Mouse (Mus musculus): ENCODE data around the gene Syap1.

The Syap1 gene

DNA sequence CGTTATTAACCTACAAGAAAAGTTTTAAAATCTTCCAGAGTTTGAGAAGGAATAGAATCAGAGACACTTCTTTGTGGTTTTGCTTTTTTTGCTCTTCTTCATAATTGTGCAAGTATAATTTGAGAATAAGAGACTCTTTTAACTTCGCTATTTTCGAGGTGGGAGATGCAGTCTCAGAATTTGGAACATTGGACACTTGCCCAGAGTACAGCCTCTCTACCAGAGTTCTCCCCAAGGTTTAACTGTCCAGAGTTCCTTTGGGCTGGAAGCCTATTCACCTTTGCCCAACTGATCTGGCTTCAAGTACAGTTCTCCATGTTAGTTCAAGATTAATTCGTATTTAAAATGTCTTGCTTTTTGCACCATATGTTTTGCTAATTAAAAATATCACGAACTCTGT lies 58.5 kb downstream of the Syap1 start:
- DNase-seq = no peak

DNA sequence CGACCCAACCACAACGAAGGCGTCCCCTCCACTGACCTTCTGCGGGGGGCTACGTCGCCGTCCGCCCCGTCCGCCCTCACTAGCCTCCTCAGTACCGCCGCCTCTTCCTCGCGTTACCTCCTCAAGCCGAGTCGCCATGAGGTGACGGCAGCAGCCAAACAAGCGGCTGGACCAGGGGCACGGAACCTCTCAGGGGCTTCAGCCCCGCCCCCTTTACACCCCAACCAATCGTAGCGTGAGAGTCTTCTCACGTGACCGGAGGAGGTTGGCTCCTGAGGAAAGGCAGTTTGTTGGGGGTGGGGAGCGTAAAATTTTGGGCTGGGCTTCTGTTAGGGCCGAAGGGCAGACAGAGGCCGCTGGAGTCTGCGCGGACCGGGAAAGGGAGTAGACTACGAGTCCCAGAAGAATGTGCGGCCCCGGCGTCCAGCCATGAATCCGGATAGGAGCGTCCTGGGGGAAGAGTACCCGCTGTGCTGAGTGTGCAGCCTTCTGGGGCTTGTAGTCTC lies 59.0 kb downstream of the Syap1 start, which contains the start of gene Txlng:
TSS of gene Txlng (minus strand) at position 252 of the 506 bp plus-strand sequence.
- peak; percentile 96 for DNase-seq

DNA sequence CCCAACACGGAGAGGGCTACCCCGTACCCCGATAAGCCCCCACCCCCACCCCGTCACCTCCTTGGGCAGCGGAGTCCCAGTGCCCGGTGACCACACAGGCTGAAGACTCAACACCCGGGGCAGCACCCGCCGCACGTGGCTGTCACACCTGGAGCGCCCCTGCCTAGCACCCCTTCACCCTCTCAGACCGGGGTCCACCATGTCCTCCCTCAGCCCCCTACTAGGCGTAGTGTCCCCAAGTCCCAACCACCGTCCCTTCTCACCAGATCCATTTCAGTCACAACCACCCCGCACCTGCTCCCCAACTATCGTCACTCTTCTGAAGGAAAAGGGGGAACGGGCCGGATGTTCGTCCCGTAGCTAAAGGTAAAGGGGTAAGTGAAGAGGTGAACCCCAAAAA lies 59.5 kb downstream of the Syap1 start:
- DNase-seq = peak; percentile 4

DNA sequence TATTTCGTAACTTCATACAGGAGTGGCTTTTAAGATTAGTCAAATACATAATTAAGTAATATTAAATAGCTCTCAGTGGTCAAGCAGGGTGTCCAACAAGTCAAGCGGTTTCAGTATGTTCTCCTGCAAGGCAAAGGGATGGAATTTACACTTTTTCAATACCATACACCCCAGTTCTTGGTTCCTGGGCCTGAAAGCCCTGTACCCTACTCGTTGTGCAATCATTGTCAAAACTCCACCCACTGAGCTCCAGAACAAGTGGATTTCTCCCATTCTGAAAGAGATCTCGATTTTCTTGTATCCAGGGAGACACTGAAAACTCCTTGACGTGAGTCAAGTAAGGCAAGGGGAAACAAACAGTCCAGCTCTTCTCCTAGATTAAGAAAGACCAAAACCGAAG lies 60.2 kb downstream of the Syap1 start:
- peak; percentile 4 for DNase-seq
